13 mouse cellular contexts compared by ENCODE assay signal in genomic region chr9:69870182-69870581, GRCm38 (mm10).
A peak's percentile ranks its signal among the peaks of the same experiment; 100 is the strongest.
DNase-seq lines count a peak whose midpoint lies in the region; TF ChIP-seq lines count a peak whose summit lies in the region.
"Had no signal": no experiment of that assay in that cellular context is flagged by ENCODE, and none has a peak within 500 bp of the region (broad histone marks: within the 10 kb centered on the region; RNA-seq: fewer than 3 reads in every experiment).

No protein-coding gene starts in this region.

- no peaks in the 10 kb centered on the region for H3K27me3 ChIP-seq in kidney, adult 2 months (replicated peaks; ENCODE audit: control insufficient read depth, insufficient read depth, low read length)
- H3K27me3 ChIP-seq: embryonic facial prominence, embryonic 15.5 days; heart, embryonic 12.5 days; stomach, embryonic 15.5 days had no signal

- H3K4me3 ChIP-seq in kidney, adult 2 months (ENCODE audit: insufficient read depth, low read depth, low read length): no peak overlapping the region
- no peak overlapping the region for H3K4me3 ChIP-seq in lung, adult 2 months (replicated peaks; ENCODE audit: extremely low read depth, low read depth, low read length)
- H3K4me3 ChIP-seq: embryonic facial prominence, embryonic 15.5 days; heart, embryonic 12.5 days; stomach, embryonic 15.5 days had no signal

- DNase-seq in kidney, adult 2 months: no peak
- no peak for DNase-seq in kidney, postnatal 14 days
- DNase-seq in thymus, postnatal 14 days: peak; percentile 3
- no peak for DNase-seq in thymus, postnatal 10 days (ENCODE audit: low spot score in 2 of 2)
- peak; percentile 68 for DNase-seq in brain, adult 2 months (ENCODE audit: low read depth, low spot score)
- DNase-seq in thymus, postnatal 36 days: peak; percentile 4 to 5
- no peak for DNase-seq in adrenal gland, postnatal 14 days
- no peak for DNase-seq in lung, adult 2 months
- DNase-seq: cerebellum, adult 11-12 months; lung, postnatal 10 days had no signal

- H3K27ac ChIP-seq in kidney, adult 2 months (ENCODE audit: insufficient read depth, low read depth, low read length): no peak overlapping the region
- H3K27ac ChIP-seq: embryonic facial prominence, embryonic 15.5 days; stomach, embryonic 15.5 days had no signal

- TF ChIP-seq CTCF in kidney, adult 2 months (conservative IDR thresholded peaks at IDR 0.05; ENCODE audit: insufficient read depth, insufficient read length, low read depth, low read length): 0 out of 2 replicates have a peak, but pooled peaks have one; percentile 22
- no peak for TF ChIP-seq CTCF in lung, adult 2 months (IDR thresholded peaks at IDR 0.05; ENCODE audit: insufficient read depth, low read length)

- TF ChIP-seq POLR2A in kidney, adult 2 months (IDR thresholded peaks at IDR 0.05; ENCODE audit: low read depth, low read length): no peak
- TF ChIP-seq POLR2A in lung, adult 2 months (IDR thresholded peaks at IDR 0.05; ENCODE audit: borderline replicate concordance, extremely low read depth, low read depth, low read length): no peak

- WGBS in kidney, adult 2 months: 79% methylated on average over 4 of the region's 4 CpGs
- 76% methylated on average over 4 of the region's 4 CpGs for WGBS in lung, adult 2 months

- no peaks in the 10 kb centered on the region for H3K4me1 ChIP-seq in kidney, adult 2 months (ENCODE audit: control insufficient read depth, insufficient read depth, low read length)
- H3K4me1 ChIP-seq in lung, adult 2 months (ENCODE audit: control insufficient read depth, insufficient read depth, low read length): no peaks in the 10 kb centered on the region
- H3K4me1 ChIP-seq: embryonic facial prominence, embryonic 15.5 days; heart, embryonic 12.5 days; stomach, embryonic 15.5 days had no signal

- H3K36me3 ChIP-seq in kidney, adult 2 months (ENCODE audit: control insufficient read depth, insufficient read depth, low read length): no peaks in the 10 kb centered on the region
- H3K36me3 ChIP-seq: embryonic facial prominence, embryonic 15.5 days; heart, embryonic 12.5 days; stomach, embryonic 15.5 days had no signal

Comparison
In these comparisons a context has a peak if more than half of its experiments do, and no peak if none do; other contexts are left out.
1. DNase-seq: peak in thymus, postnatal 14 days (single experiment), brain, adult 2 months (single experiment) and thymus, postnatal 36 days (2 of 2); none in kidney, adult 2 months (single experiment), kidney, postnatal 14 days (single experiment), thymus, postnatal 10 days (0 of 2), adrenal gland, postnatal 14 days (single experiment) and lung, adult 2 months (single experiment).